Mouse (Mus musculus) layer of hippocampus, adult 6 months (tissue): ENCODE data around the gene Mfsd2b. TPM values are rescaled to one million over a fixed set of nuclear protein-coding genes. Genes with fewer than 3 reads are reported as not detected.

Experiments used
- long read RNA-seq, 2 experiments: library from polyadenylated mRNA; unstranded; transcript quantifications; one replicate each; pipeline ENCODE4 v2.0.0; 2019 to 2020
- polyA plus RNA-seq: library from polyadenylated mRNA; unstranded; fragments of <200 nt; fragmentation: Nextera tagmentation; gene quantifications from 2 replicates; pipeline ENCODE4 v1.2.3, GENCODE M21; 2021

Mfsd2b gene
- polyA plus RNA-seq: 0.10 TPM in 2 replicates
- long read RNA-seq, experiment 1: 0 reads
- long read RNA-seq, experiment 2, partial matches to known transcripts: 0 of 2 reads
- long read RNA-seq, experiment 2, other reads (novel, unspliced or antisense): 2 of 2 reads

GRCm38 (mm10) chr12:4874161-4874927 is at the start of gene Mfsd2b:
TSS of gene Mfsd2b (minus strand) at chr12:4874359.

GRCm38 (mm10) chr12:4916994-4917804 is 43.0 kb upstream of the Mfsd2b start, which contains the start of gene Atad2b:
TSS of gene Atad2b (plus strand) at chr12:4917353.

GRCm38 (mm10) chr12:4906951-4907906 is 33.1 kb upstream of the Mfsd2b start, which contains the start of gene Ubxn2a:
TSS of gene Ubxn2a (minus strand) at chr12:4907705.

GRCm38 (mm10) chr12:4842890-4843597 is 31.1 kb downstream of the Mfsd2b start, which contains the start of gene Wdcp:
TSS of gene Wdcp (plus strand) at chr12:4843303.

GRCm38 (mm10) chr12:4841392-4841887 is 32.7 kb downstream of the Mfsd2b start, which contains the start of gene Fkbp1b:
TSS of gene Fkbp1b (minus strand) at chr12:4841591.

GRCm38 (mm10) chr12:4817361-4818101 is 56.6 kb downstream of the Mfsd2b start, which contains the start of gene Sf3b6:
TSS of gene Sf3b6 (plus strand) at chr12:4817544.

Other genes with a start within 250 kb of the Mfsd2b start
- 0.15 and 0.29 TPM in 2 replicates for gene Fam228a, start 135.9 kb downstream of the Mfsd2b start, polyA plus RNA-seq
- 20.5 and 22.1 TPM in 2 replicates for gene Pfn4, start 105.3 kb downstream of the Mfsd2b start, polyA plus RNA-seq
- 8.8 and 11.9 TPM in 2 replicates for gene Fam228b, start 105.1 kb downstream of the Mfsd2b start, polyA plus RNA-seq
- 148 and 151 TPM in 2 replicates for gene Sf3b6, start 56.8 kb downstream of the Mfsd2b start, polyA plus RNA-seq
- 78.4 and 87.8 TPM in 2 replicates for gene Fkbp1b, start 32.8 kb downstream of the Mfsd2b start, polyA plus RNA-seq
- 8.6 and 11.6 TPM in 2 replicates for gene Wdcp, start 31.1 kb downstream of the Mfsd2b start, polyA plus RNA-seq
- 43.6 and 44.4 TPM in 2 replicates for gene Ubxn2a, start 33.3 kb upstream of the Mfsd2b start, polyA plus RNA-seq
- gene Atad2b, start 43.0 kb upstream of the Mfsd2b start, polyA plus RNA-seq: 1.1 TPM in 2 replicates